Mouse (Mus musculus) layer of hippocampus, postnatal 10 days (tissue): ENCODE results near the gene Tdrd6. TPM values are rescaled to one million over a fixed set of nuclear protein-coding genes. Genes with fewer than 3 reads are reported as not detected.

Experiments used
- total RNA-seq, 2 experiments: library from RNA; stranded (reverse); gene quantifications; 2 replicates each; pipeline ENCODE4 v1.2.3; 2021

Gene Tdrd6
- total RNA-seq, 2 experiments from 2014 or later = 0.62 to 0.80 TPM

Other genes starting within 250 kb of the Tdrd6 start
- not detected for gene Mep1a, start 127.5 kb downstream of the Tdrd6 start, total RNA-seq
- gene Ankrd66, start 86.7 kb downstream of the Tdrd6 start, total RNA-seq = under 1 TPM; 0.25 to 0.37 TPM
- gene Pla2g7, start 62.2 kb downstream of the Tdrd6 start, total RNA-seq = 10 to 100 TPM; 86.1 to 92.7 TPM
- 10 to 100 TPM; 30.9 to 34.5 TPM for gene Slc25a27, start 36.9 kb upstream of the Tdrd6 start, total RNA-seq
- 1 to 10 TPM; 1.5 to 2.1 TPM for gene Cyp39a1, start 37.1 kb upstream of the Tdrd6 start, total RNA-seq
- 10 to 100 TPM; 40.2 to 42.5 TPM for gene Rcan2, start 171.1 kb upstream of the Tdrd6 start, total RNA-seq